In the genomic region with DNA sequence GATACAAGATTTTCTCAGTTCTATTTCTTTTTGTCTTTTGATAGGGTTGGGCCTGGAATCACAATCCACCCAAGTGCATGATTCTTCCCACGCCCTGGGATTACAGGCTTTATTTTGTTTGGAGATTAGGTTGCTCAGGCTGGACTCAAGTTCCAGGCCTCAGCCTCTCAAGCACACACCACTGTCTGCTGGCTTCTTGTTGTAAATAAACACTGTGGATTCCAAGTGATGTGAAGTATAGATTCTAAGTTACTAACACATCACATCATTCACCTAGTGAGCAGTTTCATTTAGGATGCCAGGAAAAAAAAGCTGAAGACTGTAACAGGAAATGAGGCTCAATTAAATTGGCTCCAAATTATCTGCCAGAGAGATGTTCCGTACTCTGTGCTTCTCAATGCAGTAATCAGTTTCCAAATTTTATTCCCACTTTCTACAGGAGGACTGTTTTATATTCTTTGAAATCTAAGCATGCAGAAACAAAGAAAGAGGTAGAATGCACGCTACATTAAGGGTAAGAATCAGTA, we compare ENCODE assay signal across 26 mouse cellular contexts. TPM values are rescaled to one million over a fixed set of nuclear protein-coding genes. Genes with fewer than 3 reads are reported as not detected.
DNase-seq lines count a peak whose midpoint lies in the region; ATAC-seq and TF ChIP-seq lines count a peak whose summit lies in the region.
"Had no signal": no experiment of that assay in that cellular context is flagged by ENCODE, and none has a peak within 500 bp of the region (broad histone marks: within the 10 kb centered on the region; RNA-seq: fewer than 3 reads in every experiment).

No protein-coding gene starts in this region.

- TF ChIP-seq CTCF in layer of hippocampus, adult 2 months (conservative IDR thresholded peaks at IDR 0.05): no peak

- ATAC-seq in embryonic facial prominence, embryonic 14.5 days (ENCODE audit: low read depth): no peak
- ATAC-seq in kidney, embryonic 16.5 days (ENCODE audit: low FRiP score, low TSS enrichment): peak; percentile 42; the same call in 1 of the 2 replicates
- ATAC-seq in lung, embryonic 16.5 days (ENCODE audit: low read depth): peak; percentile 90
- ATAC-seq: CD4-positive, CD25-positive, alpha-beta regulatory T cell, adult 4 months; forebrain, embryonic 13.5 days; forebrain, postnatal 0 days had no signal

- H3K4me3 ChIP-seq in embryonic facial prominence, embryonic 14.5 days (ENCODE audit: low read depth, low read length): no peak overlapping the region
- no peak overlapping the region for H3K4me3 ChIP-seq in embryonic facial prominence, embryonic 10.5 days
- no peak overlapping the region for H3K4me3 ChIP-seq in kidney, embryonic 16.5 days (ENCODE audit: low read length)
- no peak overlapping the region for H3K4me3 ChIP-seq in lung, embryonic 16.5 days (ENCODE audit: low read length)
- no peak overlapping the region for H3K4me3 ChIP-seq in layer of hippocampus, adult 2 months
- H3K4me3 ChIP-seq: embryonic facial prominence, embryonic 13.5 days; forebrain, embryonic 13.5 days; gastrocnemius, adult 2 months; heart, embryonic 10.5 days; hindbrain, embryonic 10.5 days had no signal

- no peak overlapping the region for H3K9ac ChIP-seq in embryonic facial prominence, embryonic 14.5 days (ENCODE audit: low read depth, low read length)
- H3K9ac ChIP-seq in kidney, embryonic 16.5 days (replicated peaks; ENCODE audit: low read length): no peak overlapping the region
- no peak overlapping the region for H3K9ac ChIP-seq in lung, embryonic 16.5 days (ENCODE audit: low read length)
- H3K9ac ChIP-seq: embryonic facial prominence, embryonic 13.5 days; forebrain, embryonic 13.5 days; forebrain, postnatal 0 days; hindbrain, embryonic 14.5 days had no signal

- H3K27me3 ChIP-seq in embryonic facial prominence, embryonic 14.5 days (replicated peaks; ENCODE audit: control insufficient read depth, insufficient read depth, low read length): no peaks in the 10 kb centered on the region
- no peaks in the 10 kb centered on the region for H3K27me3 ChIP-seq in embryonic facial prominence, embryonic 10.5 days (replicated peaks; ENCODE audit: low read depth, poor library complexity, severe bottlenecking)
- no peaks in the 10 kb centered on the region for H3K27me3 ChIP-seq in kidney, embryonic 16.5 days (ENCODE audit: insufficient read depth, low read length)
- H3K27me3 ChIP-seq in lung, embryonic 16.5 days (ENCODE audit: control insufficient read depth, insufficient read depth, low read depth, low read length): no peaks in the 10 kb centered on the region
- H3K27me3 ChIP-seq: embryonic facial prominence, embryonic 13.5 days; forebrain, embryonic 13.5 days had no signal

- no peak overlapping the region for H3K4me2 ChIP-seq in embryonic facial prominence, embryonic 14.5 days (ENCODE audit: low read depth, low read length)
- no peak overlapping the region for H3K4me2 ChIP-seq in kidney, embryonic 16.5 days (replicated peaks; ENCODE audit: low read depth, low read length)
- H3K4me2 ChIP-seq in lung, embryonic 16.5 days (ENCODE audit: low read depth, low read length): no peak overlapping the region
- H3K4me2 ChIP-seq: embryonic facial prominence, embryonic 13.5 days; forebrain, embryonic 13.5 days; hindbrain, embryonic 14.5 days had no signal

- H3K27ac ChIP-seq in embryonic facial prominence, embryonic 14.5 days (replicated peaks; ENCODE audit: low read depth, low read length): no peak overlapping the region
- no peak overlapping the region for H3K27ac ChIP-seq in embryonic facial prominence, embryonic 10.5 days (replicated peaks)
- H3K27ac ChIP-seq in kidney, embryonic 16.5 days (ENCODE audit: low read length): no peak overlapping the region
- H3K27ac ChIP-seq in lung, embryonic 16.5 days (ENCODE audit: low read length): peak overlapping the region; percentile 73
- no peak overlapping the region for H3K27ac ChIP-seq in layer of hippocampus, adult 2 months
- H3K27ac ChIP-seq: embryonic facial prominence, embryonic 13.5 days; forebrain, embryonic 13.5 days; gastrocnemius, adult 2 months; heart, embryonic 10.5 days; hindbrain, embryonic 10.5 days; hindbrain, embryonic 14.5 days had no signal

- no peaks in the 10 kb centered on the region for H3K36me3 ChIP-seq in embryonic facial prominence, embryonic 14.5 days (ENCODE audit: control insufficient read depth, insufficient read depth, low read length)
- peaks cover 9% of the 10 kb centered on the region for H3K36me3 ChIP-seq in embryonic facial prominence, embryonic 10.5 days (replicated peaks)
- peaks cover 14% of the 10 kb centered on the region; the same call in 1 of the 2 replicates for H3K36me3 ChIP-seq in kidney, embryonic 16.5 days (ENCODE audit: insufficient read depth, low read length)
- H3K36me3 ChIP-seq in lung, embryonic 16.5 days (ENCODE audit: control insufficient read depth, insufficient read depth, low read length): peaks cover 5% of the 10 kb centered on the region; the same call in 1 of the 2 replicates

- 62% methylated on average over 3 of the region's 3 CpGs for WGBS in embryonic facial prominence, embryonic 14.5 days
- WGBS in embryonic facial prominence, embryonic 10.5 days: 67% methylated on average over 3 of the region's 3 CpGs
- WGBS in kidney, embryonic 16.5 days: 65% methylated on average over 3 of the region's 3 CpGs
- WGBS in lung, embryonic 16.5 days: 52% methylated on average over 3 of the region's 3 CpGs

- peak; percentile 5 for DNase-seq in embryonic facial prominence, embryonic 14.5 days (ENCODE audit: low spot score)
- DNase-seq in embryonic facial prominence, embryonic 10.5 days (ENCODE audit: low spot score): no peak
- DNase-seq in kidney, postnatal 14 days: no peak
- no peak for DNase-seq in lung, postnatal 4 days
- DNase-seq in brain, adult 2 months (ENCODE audit: low read depth, low spot score): peak; percentile 9
- no peak for DNase-seq in layer of hippocampus, adult 2 months (ENCODE audit: low spot score in 2 of 2)
- DNase-seq: adrenal gland, adult 8-10 months; adrenal gland, postnatal 36 days; B cell, adult 2 months; cerebellum, adult 11-12 months; cerebellum, adult 9-10 months; cerebellum, postnatal 25 days; forebrain, postnatal 0 days; gastrocnemius, adult 2 months; gastrocnemius, postnatal 25 days; heart, postnatal 14 days had no signal

- no peaks in the 10 kb centered on the region for H3K9me3 ChIP-seq in embryonic facial prominence, embryonic 14.5 days (ENCODE audit: control insufficient read depth, low read length)
- H3K9me3 ChIP-seq in embryonic facial prominence, embryonic 10.5 days: no peaks in the 10 kb centered on the region
- no peaks in the 10 kb centered on the region for H3K9me3 ChIP-seq in kidney, embryonic 16.5 days (ENCODE audit: low read length)
- H3K9me3 ChIP-seq in lung, embryonic 16.5 days (ENCODE audit: control insufficient read depth, low read length): no peaks in the 10 kb centered on the region
- H3K9me3 ChIP-seq: embryonic facial prominence, embryonic 13.5 days; forebrain, embryonic 13.5 days; G1E; heart, embryonic 10.5 days; hindbrain, embryonic 10.5 days had no signal

- H3K4me1 ChIP-seq in embryonic facial prominence, embryonic 14.5 days (ENCODE audit: control insufficient read depth, insufficient read depth, low read length): no peaks in the 10 kb centered on the region
- H3K4me1 ChIP-seq in embryonic facial prominence, embryonic 10.5 days: no peaks in the 10 kb centered on the region
- H3K4me1 ChIP-seq in kidney, embryonic 16.5 days (ENCODE audit: insufficient read depth, low read length): no peaks in the 10 kb centered on the region
- H3K4me1 ChIP-seq in lung, embryonic 16.5 days (replicated peaks; ENCODE audit: control insufficient read depth, insufficient read depth, low read length): 0 out of 2 replicates have a peak, but pooled peaks cover 2% of the 10 kb centered on the region
- H3K4me1 ChIP-seq: embryonic facial prominence, embryonic 13.5 days; forebrain, embryonic 13.5 days; hindbrain, embryonic 10.5 days had no signal

RNA-seq across cellular contexts. Expression of gene Epb41l5, which starts 51.8 kb away (rescaled TPM):
- 15.0 and 15.5 TPM in 2 replicates for polyA plus RNA-seq in embryonic facial prominence, embryonic 14.5 days (2014; fragmentation: Nextera tagmentation; extraction: Ambion mirVana)
- 25.7 and 32.7 TPM in 2 replicates for polyA plus RNA-seq in embryonic facial prominence, embryonic 10.5 days (2016; fragmentation: Nextera tagmentation; extraction: Ambion mirVana)
- 77.3 and 77.8 TPM in 2 replicates for polyA plus RNA-seq in kidney, embryonic 16.5 days (2015; fragmentation: Nextera tagmentation; extraction: Ambion mirVana)
- 43.7 and 47.7 TPM in 2 replicates for polyA plus RNA-seq in lung, embryonic 16.5 days (2015; fragmentation: Nextera tagmentation; extraction: Ambion mirVana)
- total RNA-seq in layer of hippocampus, adult 2 months (2021): 1 to 10 TPM; 5.5 to 5.9 TPM
- total RNA-seq: granulocyte monocyte progenitor cell, adult 5-6 weeks had no signal

Comparison
In these comparisons a context has a peak if more than half of its experiments do, and no peak if none do; other contexts are left out.
1. DNase-seq: peak in embryonic facial prominence, embryonic 14.5 days (single experiment) and brain, adult 2 months (single experiment); none in embryonic facial prominence, embryonic 10.5 days (single experiment), kidney, postnatal 14 days (single experiment), lung, postnatal 4 days (0 of 2) and layer of hippocampus, adult 2 months (0 of 2).